Mouse (Mus musculus) olfactory bulb, adult 2 months (tissue): Measurements from ENCODE around the gene Gpc1.

Experiments used
- CTCF ChIP-seq: fragments of 200-500 bp; IDR thresholded peaks from 2 replicates; pipeline ENCODE4 v1.5.1; 2012; ENCODE audit warnings: low read depth, mild to moderate bottlenecking, low read length, moderate library complexity; ENCODE audit not compliant: insufficient read depth
- POLR2A ChIP-seq: fragments of 200-500 bp; IDR thresholded peaks from 2 replicates; pipeline ENCODE4 v1.6.1; 2012; ENCODE audit warnings: mild to moderate bottlenecking, low read depth, low read length, moderate library complexity; ENCODE audit not compliant: insufficient read depth

DNA sequence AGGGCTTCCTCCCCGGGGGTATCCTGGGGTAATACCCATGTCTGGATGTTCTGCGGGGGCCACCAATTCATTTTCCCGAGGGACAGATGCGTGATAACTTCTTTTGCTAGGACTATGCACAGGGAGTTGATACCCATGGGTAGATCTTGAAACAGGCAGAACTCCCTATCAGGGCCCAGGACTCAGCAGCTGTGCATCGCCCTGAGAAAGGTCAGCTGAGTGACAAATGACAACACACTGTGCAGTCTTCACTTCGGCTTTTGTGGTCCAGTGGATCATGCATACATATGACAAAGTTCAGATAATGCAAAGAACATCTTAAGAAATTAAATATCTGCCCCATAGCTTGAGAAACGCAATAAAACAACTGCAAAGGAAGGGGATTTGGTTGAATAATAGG lies 43.4 kb upstream of the Gpc1 start:
- TF ChIP-seq CTCF (no peak), POLR2A (no peak)
